33 mouse cellular contexts compared by ENCODE assay signal in genomic region chr15:85998525-85999230, GRCm38 (mm10). TPM values are rescaled to one million over a fixed set of nuclear protein-coding genes. Genes with fewer than 3 reads are reported as not detected.
"Had no signal": no experiment of that assay in that cellular context is flagged by ENCODE, and none has a peak within 500 bp of the region (broad histone marks: within the 10 kb centered on the region; RNA-seq: fewer than 3 reads in every experiment).

No protein-coding gene starts in this region.

- ATAC-seq: liver, embryonic 12.5 days; liver, postnatal 0 days; lung, postnatal 0 days; midbrain, embryonic 13.5 days; midbrain, embryonic 15.5 days; midbrain, embryonic 16.5 days had no signal

- H3K4me3 ChIP-seq: limb, embryonic 10.5 days; limb, embryonic 12.5 days; limb, embryonic 13.5 days; limb, embryonic 15.5 days; liver, embryonic 12.5 days; liver, embryonic 13.5 days; liver, embryonic 15.5 days; lung, embryonic 15.5 days; megakaryocyte, embryonic 14.5 days; midbrain, embryonic 10.5 days; midbrain, embryonic 12.5 days; midbrain, embryonic 13.5 days; midbrain, embryonic 15.5 days; myocyte; neural tube, embryonic 12.5 days; neural tube, embryonic 13.5 days had no signal

- H3K9ac ChIP-seq: limb, embryonic 12.5 days; limb, embryonic 13.5 days; limb, embryonic 15.5 days; liver, embryonic 12.5 days; liver, embryonic 13.5 days; liver, embryonic 14.5 days; liver, embryonic 15.5 days; liver, postnatal 0 days; lung, embryonic 14.5 days; lung, embryonic 15.5 days; midbrain, embryonic 12.5 days; midbrain, embryonic 13.5 days; midbrain, embryonic 15.5 days; neural tube, embryonic 12.5 days; neural tube, embryonic 13.5 days had no signal

- DNase-seq: left cerebral cortex, postnatal 4 days; liver; liver, embryonic 13.5 days; liver, postnatal 0 days; lung, adult 18-20 months; lung, adult 2 months; lung, embryonic 14.5 days; lung, postnatal 10 days; lung, postnatal 14 days; lung, postnatal 36 days; lung, postnatal 4 days; midbrain, embryonic 14.5 days had no signal

- H3K27ac ChIP-seq: limb, embryonic 10.5 days; limb, embryonic 12.5 days; limb, embryonic 13.5 days; limb, embryonic 15.5 days; liver, embryonic 12.5 days; liver, embryonic 13.5 days; liver, embryonic 14.5 days; liver, embryonic 15.5 days; lung, embryonic 15.5 days; macrophage; midbrain, embryonic 12.5 days; midbrain, embryonic 13.5 days; neural tube, embryonic 12.5 days; neural tube, embryonic 13.5 days had no signal

- H3K27me3 ChIP-seq: limb, embryonic 12.5 days; limb, embryonic 13.5 days; limb, embryonic 15.5 days; liver, embryonic 13.5 days; lung, embryonic 15.5 days; midbrain, embryonic 15.5 days; neural tube, embryonic 12.5 days; neural tube, embryonic 13.5 days had no signal

- H3K4me1 ChIP-seq: liver, embryonic 12.5 days; liver, embryonic 13.5 days; liver, embryonic 15.5 days; megakaryocyte, embryonic 14.5 days had no signal

- H3K9me3 ChIP-seq: limb, embryonic 10.5 days; limb, embryonic 12.5 days; limb, embryonic 13.5 days; limb, embryonic 15.5 days; liver, embryonic 12.5 days; liver, embryonic 13.5 days; liver, embryonic 15.5 days; lung, embryonic 15.5 days; megakaryocyte, embryonic 14.5 days; midbrain, embryonic 10.5 days; midbrain, embryonic 12.5 days; midbrain, embryonic 13.5 days; midbrain, embryonic 15.5 days; neural tube, embryonic 12.5 days; neural tube, embryonic 13.5 days had no signal

- H3K4me2 ChIP-seq: limb, embryonic 12.5 days; limb, embryonic 13.5 days; limb, embryonic 15.5 days; liver, embryonic 11.5 days; liver, embryonic 12.5 days; liver, embryonic 13.5 days; liver, embryonic 15.5 days; lung, embryonic 14.5 days; lung, embryonic 15.5 days; midbrain, embryonic 11.5 days; midbrain, embryonic 12.5 days; midbrain, embryonic 13.5 days; midbrain, embryonic 15.5 days; neural tube, embryonic 12.5 days; neural tube, embryonic 13.5 days had no signal

- H3K36me3 ChIP-seq: limb, embryonic 10.5 days; limb, embryonic 12.5 days; limb, embryonic 13.5 days; limb, embryonic 15.5 days; liver, embryonic 12.5 days; liver, embryonic 13.5 days; liver, embryonic 15.5 days; lung, embryonic 15.5 days; midbrain, embryonic 10.5 days; midbrain, embryonic 12.5 days; midbrain, embryonic 13.5 days; midbrain, embryonic 15.5 days; neural tube, embryonic 12.5 days; neural tube, embryonic 13.5 days had no signal

RNA-seq across cellular contexts. Expression of gene Celsr1, which starts 34.9 kb away (rescaled TPM):
- polyA plus RNA-seq: macrophage had no signal
